Mouse (Mus musculus) hindbrain, postnatal 0 days (tissue): ENCODE measurements around the gene Klhl20. TPM values are rescaled to one million over a fixed set of nuclear protein-coding genes. Genes with fewer than 3 reads are reported as not detected.

Source experiments
- ATAC-seq: fragments of 200-750 bp; cut with Nextera tagmentation; 2 replicates; pipeline ENCODE4 v1.8.0; 2017; ENCODE audit warnings: mild to moderate bottlenecking, moderate TSS enrichment, moderate library complexity
- DNase-seq: peaks from one replicate; pipeline ENCODE4 v3.0.0-alpha.2; 2015; ENCODE audit warnings: low spot score
- H3K27ac ChIP-seq: fragments of 300-500 bp; sonication (generic); 2 replicates; pipeline ENCODE4 v1.5.1; 2014; ENCODE audit warnings: mild to moderate bottlenecking
- H3K27me3 ChIP-seq: fragments of 300-500 bp; sonication (generic); 2 replicates; pipeline ENCODE4 v1.6.1; 2014; ENCODE audit warnings: low read length, mixed read lengths; ENCODE audit not compliant: insufficient read depth
- H3K36me3 ChIP-seq: fragments of 300-500 bp; sonication (generic); 2 replicates; pipeline ENCODE4 v1.6.1; 2014; ENCODE audit warnings: low read length, mixed read lengths; ENCODE audit not compliant: insufficient read depth
- H3K4me1 ChIP-seq: fragments of 300-500 bp; sonication (generic); 2 replicates; pipeline ENCODE4 v1.6.1; 2014; ENCODE audit warnings: antibody characterized with exemption, low read length, mixed read lengths; ENCODE audit not compliant: insufficient read depth
- H3K4me2 ChIP-seq: fragments of 300-500 bp; sonication (generic); 2 replicates; pipeline ENCODE4 v1.6.1; 2014; ENCODE audit warnings: low read depth, mild to moderate bottlenecking, low read length, moderate library complexity, mixed read lengths
- H3K4me3 ChIP-seq: fragments of 300-500 bp; sonication (generic); 2 replicates; pipeline ENCODE4 v1.5.1; 2014; ENCODE audit warnings: low read length
- H3K9ac ChIP-seq: fragments of 300-500 bp; sonication (generic); replicated peaks from 2 replicates; pipeline ENCODE4 v1.6.1; 2014; ENCODE audit warnings: mild to moderate bottlenecking, low read length, moderate library complexity, mixed read lengths
- H3K9me3 ChIP-seq: fragments of 300-500 bp; sonication (generic); 2 replicates; pipeline ENCODE4 v1.6.1; 2016; ENCODE audit warnings: low read length, mixed read lengths
- CTCF ChIP-seq: IDR thresholded peaks from 2 replicates; pipeline ENCODE4 v1.5.1; 2016; ENCODE audit warnings: antibody characterized with exemption, control low read depth, low read depth
- WGBS: fragments of 180-500 bp; shearing (Covaris S2); extraction: QIAGEN DNeasy Blood & Tissue Kit; methylation state at CpG from one replicate; pipeline ENCODE4 v1.1.7; 2014; 5-methylcytosine and 5-hydroxymethylcytosine counted together
- polyA plus RNA-seq: library from polyadenylated mRNA; unstranded; fragments of >200 nt; fragmentation: Nextera tagmentation; extraction: Ambion mirVana; gene quantifications from 2 replicates; pipeline ENCODE4 v1.2.1, GENCODE M21; 2015
- total RNA-seq: library from RNA; depleted of rRNA; stranded (reverse); fragments of >200 nt; gene quantifications from 2 replicates; pipeline ENCODE4 v1.2.3, GENCODE M21; 2014

The Klhl20 gene
- total and polyA plus RNA-seq, 2 experiments from 2014 or later = 15.0 to 15.1 TPM

DNA sequence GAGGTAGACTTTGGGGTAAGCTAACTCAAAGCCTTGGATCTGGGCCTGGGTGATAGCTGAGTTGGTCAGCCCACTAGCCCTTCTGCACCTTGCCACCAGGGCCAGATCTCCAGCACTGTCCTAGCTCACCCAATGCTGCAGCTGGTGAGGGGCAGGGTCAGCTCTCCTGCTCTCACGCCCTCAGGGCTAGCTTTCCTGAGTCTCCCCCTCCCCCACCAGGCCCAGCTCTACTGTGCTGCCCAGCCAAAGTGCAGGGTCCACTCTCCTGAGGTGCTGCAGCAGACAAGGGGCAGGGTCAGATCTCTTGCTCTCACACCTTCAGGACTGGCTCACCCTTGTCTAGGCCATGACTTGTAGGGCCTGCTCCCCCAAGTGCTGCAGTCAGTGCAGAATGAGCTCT lies 4.8 kb downstream of the Klhl20 start:
- Histone ChIP-seq H3K9ac (no peak overlapping the region), H3K4me1 (peaks cover 4% of the 10 kb centered on the region; the same call in 1 of the 2 replicates), H3K36me3 (0 out of 2 replicates have a peak, but pooled peaks cover 3% of the 10 kb centered on the region), H3K4me2 (no peak overlapping the region), H3K4me3 (no peak overlapping the region), H3K9me3 (no peaks in the 10 kb centered on the region), H3K27me3 (no peaks in the 10 kb centered on the region), H3K27ac (no peak overlapping the region)
- DNase-seq (no peak), ATAC-seq (no peak)
- 69% methylated on average over 1 of the region's 1 CpGs for WGBS
- no peak for TF ChIP-seq CTCF

DNA sequence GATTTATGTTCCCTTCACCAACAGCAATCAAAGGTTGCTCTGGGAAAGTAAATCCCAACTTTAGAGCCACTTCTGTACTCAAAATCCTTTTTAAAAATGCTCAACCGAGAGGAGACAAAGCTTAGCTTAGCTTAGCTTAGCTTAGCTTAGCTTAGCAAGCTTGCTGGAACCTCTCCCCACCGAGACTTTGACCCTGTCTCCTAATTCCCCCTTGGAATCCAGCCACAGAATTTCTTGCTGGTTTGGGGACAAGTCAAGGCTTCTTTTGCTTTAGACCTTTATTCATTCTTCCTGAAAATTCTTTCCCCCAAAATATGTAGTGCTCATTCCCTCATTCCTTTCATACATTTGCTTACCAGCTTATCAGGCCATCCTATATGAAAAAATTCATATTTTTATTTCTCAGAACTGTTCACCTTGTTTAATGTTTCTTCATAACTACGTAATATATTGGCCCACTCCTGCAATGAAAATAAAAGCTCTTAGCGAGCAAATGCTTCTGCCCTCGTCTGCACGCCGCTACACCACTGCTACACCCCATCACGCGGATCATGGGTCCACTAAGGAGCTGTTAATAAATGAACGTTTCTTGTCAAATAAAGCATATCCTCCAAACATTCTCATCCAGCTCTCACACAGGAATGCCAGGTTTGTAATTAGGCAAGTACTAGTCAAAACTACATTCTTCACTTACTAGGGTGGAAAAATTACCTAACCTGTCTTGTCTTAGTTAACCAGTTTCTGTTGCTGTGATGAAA lies 8.5 kb downstream of the Klhl20 start:
- Histone ChIP-seq H3K4me3 (no peak overlapping the region), H3K9me3 (no peaks in the 10 kb centered on the region), H3K27ac (no peak overlapping the region), H3K4me1 (no peaks in the 10 kb centered on the region), H3K27me3 (no peaks in the 10 kb centered on the region), H3K9ac (no peak overlapping the region), H3K4me2 (no peak overlapping the region), H3K36me3 (0 out of 2 replicates have a peak, but pooled peaks cover 1% of the 10 kb centered on the region)
- TF ChIP-seq CTCF = no peak
- ATAC-seq (no peak), DNase-seq (no peak)
- 85% methylated on average over 10 of the region's 10 CpGs for WGBS

DNA sequence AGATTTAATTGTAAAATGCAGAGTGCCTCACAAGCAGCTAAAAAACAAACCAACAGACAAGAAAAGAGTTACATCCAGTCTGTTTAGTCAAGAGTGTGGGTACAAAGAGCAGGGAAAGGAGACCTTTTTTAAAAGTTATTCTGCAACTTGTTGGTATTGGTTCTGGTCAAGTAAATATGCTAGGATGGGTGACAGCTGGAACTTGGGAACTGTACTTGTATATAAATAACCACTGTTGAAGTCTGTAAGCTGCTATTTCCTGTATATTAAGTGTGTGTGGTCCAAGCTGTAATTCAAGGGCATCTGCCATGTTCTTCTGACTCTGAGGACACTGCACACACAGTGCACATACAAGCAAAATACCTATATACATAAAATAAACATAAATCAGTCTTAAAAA lies 16.7 kb downstream of the Klhl20 start:
- no peaks in the 10 kb centered on the region for H3K9me3 ChIP-seq
- no peaks in the 10 kb centered on the region for H3K27me3 ChIP-seq
- no peak for TF ChIP-seq CTCF
- DNase-seq (no peak), ATAC-seq (no peak)
- H3K4me2 ChIP-seq = no peak overlapping the region
- peaks cover 2% of the 10 kb centered on the region; the same call in 1 of the 2 replicates for H3K36me3 ChIP-seq
- H3K4me3 ChIP-seq = no peak overlapping the region
- H3K4me1 ChIP-seq = no peaks in the 10 kb centered on the region
- H3K9ac ChIP-seq = no peak overlapping the region
- H3K27ac ChIP-seq = no peak overlapping the region

DNA sequence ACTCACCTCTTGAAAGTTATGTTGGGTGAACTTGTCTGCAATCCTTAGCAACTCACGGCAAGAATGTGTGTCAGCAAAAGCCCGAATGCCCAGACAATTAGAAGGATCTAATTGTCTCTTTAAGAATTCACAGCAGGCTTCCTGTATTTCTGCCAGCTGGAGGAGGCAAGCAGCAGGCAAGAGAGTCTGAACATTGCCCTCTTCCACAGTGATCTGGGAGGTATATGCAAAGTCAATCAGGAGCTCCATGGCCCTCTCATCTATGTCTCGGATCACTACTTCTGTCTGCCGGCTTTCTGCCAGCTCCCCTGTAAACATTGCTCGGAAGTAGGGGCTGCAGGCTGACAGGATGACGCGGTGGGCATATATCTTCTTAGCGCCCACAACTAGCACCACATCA lies 22.1 kb downstream of the Klhl20 start:
- no peak overlapping the region for H3K27ac ChIP-seq
- 64% methylated on average over 8 of the region's 8 CpGs for WGBS
- peaks cover 15% of the 10 kb centered on the region for H3K36me3 ChIP-seq
- DNase-seq (no peak), ATAC-seq (no peak)
- H3K4me3 ChIP-seq = no peak overlapping the region
- no peak for TF ChIP-seq CTCF
- no peak overlapping the region for H3K9ac ChIP-seq
- no peaks in the 10 kb centered on the region for H3K9me3 ChIP-seq
- no peak overlapping the region for H3K4me2 ChIP-seq
- no peaks in the 10 kb centered on the region for H3K27me3 ChIP-seq
- no peaks in the 10 kb centered on the region for H3K4me1 ChIP-seq

DNA sequence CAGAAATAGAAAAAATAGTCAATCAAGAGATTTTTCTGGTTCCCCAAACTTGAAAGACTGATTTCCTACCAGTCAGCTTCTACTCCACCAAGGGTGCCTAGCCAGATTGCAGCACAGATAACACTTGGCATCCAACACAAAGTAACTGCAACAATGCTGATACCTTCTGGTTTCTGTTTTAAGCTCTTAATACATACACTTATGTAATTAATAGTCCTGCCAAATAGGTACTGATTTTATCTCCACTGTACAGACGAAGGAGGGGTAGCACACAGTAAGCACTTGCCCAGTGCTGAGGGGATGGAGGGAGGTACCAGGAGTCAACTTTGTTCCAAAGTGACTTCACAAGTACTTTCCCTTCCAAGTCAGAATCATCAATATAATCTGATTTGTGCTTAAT lies 27.5 kb downstream of the Klhl20 start:
- no peak overlapping the region for H3K9ac ChIP-seq
- H3K27ac ChIP-seq = no peak overlapping the region
- DNase-seq (no peak), ATAC-seq (no peak)
- no peaks in the 10 kb centered on the region for H3K9me3 ChIP-seq
- H3K4me2 ChIP-seq = no peak overlapping the region
- TF ChIP-seq CTCF = no peak
- WGBS = 90% methylated on average over 1 of the region's 1 CpGs
- H3K4me1 ChIP-seq = no peaks in the 10 kb centered on the region
- no peak overlapping the region for H3K4me3 ChIP-seq
- H3K36me3 ChIP-seq = peaks cover 10% of the 10 kb centered on the region
- no peaks in the 10 kb centered on the region for H3K27me3 ChIP-seq

DNA sequence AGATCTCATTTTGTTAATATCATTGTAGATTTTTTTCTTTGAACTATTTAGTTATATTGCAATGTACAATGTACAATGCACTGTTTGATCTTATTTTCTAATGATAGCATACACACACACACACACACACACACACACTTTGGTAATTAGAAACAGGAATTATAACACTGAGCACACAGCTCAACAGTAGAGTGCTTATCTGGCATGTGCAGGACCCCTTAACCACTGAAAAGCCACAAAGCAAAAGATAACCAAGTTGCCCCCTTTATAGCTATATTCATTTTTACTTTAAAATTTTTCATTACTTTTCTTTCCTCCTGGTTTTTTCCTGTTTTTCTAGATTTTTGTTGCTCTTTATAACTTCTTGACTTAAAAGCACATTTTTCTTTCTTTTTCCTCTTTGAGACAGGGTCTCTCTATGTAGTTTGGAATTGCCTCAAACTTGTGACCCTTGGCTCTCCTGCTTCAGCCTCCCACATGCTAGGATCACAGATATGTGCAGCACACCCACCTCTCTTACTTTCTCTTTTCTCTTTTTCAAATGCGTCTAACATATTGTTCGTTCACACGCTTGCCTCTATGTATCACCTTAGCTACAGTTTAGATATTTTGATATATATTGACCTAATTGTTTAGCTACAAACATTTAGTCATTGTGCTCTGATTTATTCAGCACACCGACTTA lies 31.4 kb downstream of the Klhl20 start:
- no peak for TF ChIP-seq CTCF
- Histone ChIP-seq H3K4me2 (no peak overlapping the region), H3K36me3 (peaks cover 18% of the 10 kb centered on the region; the same call in 1 of the 2 replicates), H3K27me3 (no peaks in the 10 kb centered on the region), H3K4me3 (no peak overlapping the region), H3K4me1 (no peaks in the 10 kb centered on the region), H3K27ac (no peak overlapping the region), H3K9ac (no peak overlapping the region), H3K9me3 (no peaks in the 10 kb centered on the region)
- DNase-seq (no peak), ATAC-seq (no peak)
- WGBS = 97% methylated on average over 4 of the region's 4 CpGs

DNA sequence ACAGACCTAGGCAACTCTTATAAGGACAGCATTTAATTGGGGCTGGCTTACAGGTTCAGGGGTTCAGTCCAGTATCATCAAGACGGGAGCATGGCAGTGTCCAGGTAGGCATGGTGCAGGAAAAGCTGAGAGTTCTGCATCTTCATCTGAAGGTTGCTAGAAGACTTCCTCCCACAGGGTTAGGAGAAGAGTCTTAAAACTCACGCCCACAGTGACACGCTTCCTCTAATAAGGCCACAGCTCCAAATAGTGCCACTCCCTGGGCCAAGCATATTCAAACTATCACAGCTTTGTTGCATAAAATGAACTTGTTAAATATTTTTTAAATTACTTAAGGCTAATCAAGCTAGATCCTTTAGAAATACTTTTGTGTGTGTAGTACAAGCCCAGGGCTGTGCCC lies 54.1 kb downstream of the Klhl20 start:
- no peak for ATAC-seq
- TF ChIP-seq CTCF = no peak

More for the DNA sequence above, 54.1 kb downstream of the Klhl20 start:
- Histone ChIP-seq H3K27ac (no peak overlapping the region), H3K4me3 (no peak overlapping the region), H3K9ac (no peak overlapping the region), H3K4me2 (no peak overlapping the region), H3K36me3 (no peaks in the 10 kb centered on the region), H3K9me3 (no peaks in the 10 kb centered on the region), H3K4me1 (peaks cover 4% of the 10 kb centered on the region), H3K27me3 (no peaks in the 10 kb centered on the region)
- WGBS = 94% methylated on average over 3 of the region's 3 CpGs
- no peak for DNase-seq
